Mouse (Mus musculus): ENCODE data around the gene Gm28048.

DNA sequence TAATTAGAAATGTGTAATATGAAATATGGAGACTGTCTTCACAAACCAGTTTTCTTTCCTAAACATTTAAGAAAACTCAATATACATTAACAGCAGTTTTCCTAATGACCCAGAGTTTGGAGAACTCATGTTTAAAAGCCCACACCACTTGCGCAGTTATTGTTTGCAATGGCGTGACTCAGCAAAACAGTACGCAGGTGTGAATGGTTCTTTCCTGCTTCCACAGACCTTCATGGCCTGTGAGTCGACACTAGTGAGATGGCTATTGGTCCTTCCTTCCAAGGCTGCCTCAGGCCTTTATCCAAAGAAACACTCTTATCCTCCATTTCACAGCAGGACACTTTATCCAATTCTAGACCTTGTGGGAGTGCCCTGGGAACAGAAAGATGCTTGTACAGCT, 84.2 kb downstream of the Gm28048 start:
- TF ChIP-seq CTCF (IDR thresholded peaks at IDR 0.05; ENCODE audit: control insufficient read depth, insufficient read depth, low read length) = no peak
- TF ChIP-seq POLR2A (IDR thresholded peaks at IDR 0.05; ENCODE audit: borderline replicate concordance, control insufficient read depth, low read depth, low read length) = no peak
